Mouse (Mus musculus) layer of hippocampus, adult 9-10 months (tissue): Measurements from ENCODE around the gene Olfr828.

Source experiments
- DNase-seq: peaks from one replicate; pipeline ENCODE4 v3.0.0; 2022; ENCODE audit warnings: low spot score

Gene Olfr828

GRCm38 (mm10) chr9:18819426-18819825 is at the start of gene Olfr828:
Olfr828 (minus strand) TSS chr9:18819526.
- DNase-seq = no peak

- DNase-seq = no peak
These were observed 35.3 kb upstream of the Olfr828 start, which contains the start of gene Olfr829 for GRCm38 (mm10) chr9:18854633-18855032. Olfr829 (plus strand) TSS chr9:18854933.

GRCm38 (mm10) chr9:18785316-18785715 is 34.0 kb downstream of the Olfr828 start:
- no peak for DNase-seq

- no peak for DNase-seq
These were observed 39.9 kb downstream of the Olfr828 start for GRCm38 (mm10) chr9:18779476-18779875.

- DNase-seq = no peak
These were observed 40.3 kb downstream of the Olfr828 start for GRCm38 (mm10) chr9:18778981-18779380.
